Mouse (Mus musculus) fat pad, adult 2 months (tissue): Measurements from ENCODE around the gene Rnf26.

Experiments
- DNase-seq: peaks from one replicate; pipeline ENCODE4 v3.0.0-alpha.2; 2011; ENCODE audit warnings: low read depth, low spot score; ENCODE audit errors: extremely low read depth

The Rnf26 gene

DNA sequence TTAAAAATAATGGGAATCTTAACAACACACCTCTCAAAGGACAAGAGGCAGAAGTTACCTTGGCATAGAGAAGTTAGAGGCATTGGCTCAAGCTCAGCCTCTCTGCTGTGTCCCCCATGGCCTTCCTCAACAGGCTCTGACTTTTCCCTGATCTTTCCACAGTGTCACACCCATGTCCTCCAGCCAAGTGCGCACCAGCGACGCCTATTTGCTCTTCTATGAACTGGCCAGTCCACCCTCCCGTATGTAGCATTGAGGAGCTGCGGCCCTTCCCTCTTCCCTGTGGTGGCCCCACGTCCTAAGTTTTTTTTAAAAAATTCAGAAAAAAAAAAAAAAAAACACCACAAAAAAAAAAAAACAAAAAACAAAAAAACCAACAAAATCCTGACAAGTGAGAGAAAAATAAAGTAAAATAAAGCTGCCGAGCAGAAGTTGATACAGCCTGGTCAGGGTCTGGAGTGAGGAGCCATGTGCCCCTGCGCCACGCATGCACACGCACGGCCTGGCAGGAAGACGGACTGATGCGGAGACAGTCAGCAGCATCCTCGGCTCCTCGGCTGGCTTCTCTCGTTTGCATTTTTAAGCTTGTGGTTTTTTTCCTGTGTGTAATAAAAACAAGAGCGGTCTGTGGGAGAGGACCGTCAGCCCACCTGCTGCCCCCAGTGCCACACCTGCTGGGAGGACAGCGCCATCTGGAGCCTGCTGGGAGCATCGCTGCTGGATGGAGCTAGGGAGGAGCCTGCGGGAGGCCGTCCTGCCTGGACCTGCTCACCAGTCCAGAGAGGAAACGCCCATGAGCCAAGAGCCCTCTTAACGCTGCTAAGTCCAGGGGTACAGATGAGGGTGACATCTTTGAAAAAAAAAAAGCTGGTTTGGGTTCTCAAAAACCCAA is 19.5 kb downstream of the Rnf26 start:
- DNase-seq, result no peak

- no peak for DNase-seq
These were observed 24.3 kb downstream of the Rnf26 start for GRCm38 (mm10) chr9:44088877-44089608.

DNA sequence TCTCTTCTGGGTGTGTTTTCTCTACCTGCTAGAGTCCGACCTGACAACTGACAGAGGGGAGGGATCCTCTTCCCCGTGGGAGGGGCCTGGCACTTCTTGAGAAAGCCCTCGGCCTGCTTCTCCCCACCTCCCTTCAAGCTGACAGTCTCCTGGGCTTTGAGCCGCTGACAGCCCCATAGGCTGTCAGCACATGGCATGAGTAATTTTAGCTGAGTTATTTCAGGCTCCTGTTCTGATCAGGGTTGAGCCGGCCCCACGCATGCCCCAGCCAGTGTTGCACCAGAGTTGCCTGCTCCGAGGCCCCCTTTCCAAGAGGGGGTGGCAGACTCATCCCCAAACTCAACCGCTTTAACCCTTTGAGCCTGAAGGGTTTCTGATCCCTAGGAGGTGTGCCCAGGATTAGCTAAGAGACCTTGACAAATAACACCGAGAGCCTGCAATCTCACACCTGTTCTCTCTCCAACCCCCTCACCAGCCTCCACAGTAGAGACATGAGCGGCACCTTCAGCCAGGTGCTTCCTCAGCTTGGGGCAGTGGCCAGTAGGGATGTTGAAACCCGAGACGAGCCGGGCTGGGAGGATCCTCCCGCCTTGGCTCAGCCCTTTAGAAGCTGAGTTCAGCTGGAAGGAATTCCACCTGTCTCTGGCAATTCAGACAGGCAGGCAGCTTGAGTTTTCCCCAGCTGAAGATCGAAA is 25.4 kb downstream of the Rnf26 start:
- peak; percentile 95 for DNase-seq

GRCm38 (mm10) chr9:44086960-44087359 is 26.4 kb downstream of the Rnf26 start:
- no peak for DNase-seq

GRCm38 (mm10) chr9:44085741-44086665 is 27.3 kb downstream of the Rnf26 start:
- no peak for DNase-seq

DNA sequence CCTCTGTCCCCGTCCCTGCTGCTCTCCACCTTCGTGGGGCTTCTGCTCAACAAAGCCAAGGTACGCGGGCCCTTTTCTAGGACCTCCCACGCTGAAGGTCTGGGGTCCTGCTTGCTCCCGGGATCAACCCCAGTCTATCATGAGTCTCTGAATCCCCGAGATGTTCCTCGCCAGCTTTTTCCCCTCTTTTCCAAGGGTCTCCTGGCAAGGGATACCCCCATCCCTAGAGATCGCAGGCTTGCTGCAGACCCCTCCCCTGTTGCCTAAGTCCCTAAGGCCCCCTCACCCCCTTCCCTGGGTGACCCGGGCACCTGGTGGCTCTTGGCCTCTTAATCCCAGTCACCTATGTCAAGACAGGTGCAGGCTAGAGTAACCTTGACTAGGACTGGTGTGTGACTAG is 28.0 kb downstream of the Rnf26 start:
- no peak for DNase-seq

- DNase-seq, result no peak
These were observed 28.6 kb downstream of the Rnf26 start for GRCm38 (mm10) chr9:44084659-44085229.

DNA sequence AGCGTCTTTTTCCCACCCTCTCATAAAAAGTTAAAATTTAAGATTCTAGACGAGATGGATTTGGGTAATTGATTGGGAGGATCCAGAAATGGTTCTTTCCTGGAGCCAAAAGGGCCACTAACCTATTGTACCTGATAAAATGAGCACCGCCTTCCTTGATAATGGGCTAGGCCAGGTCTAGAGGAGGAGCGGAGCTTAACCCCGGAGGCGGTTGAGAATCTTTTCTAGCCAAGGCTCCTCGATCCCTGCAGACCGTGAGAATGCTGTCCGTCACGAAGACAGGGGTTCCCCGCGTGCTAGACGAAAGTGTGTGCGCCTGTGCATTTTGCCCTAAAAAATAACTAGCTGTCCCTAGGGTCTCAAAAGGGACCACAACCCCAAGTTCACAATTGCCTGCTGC is 29.1 kb downstream of the Rnf26 start:
- no peak for DNase-seq

GRCm38 (mm10) chr9:44083392-44084121 is 29.8 kb downstream of the Rnf26 start:
- DNase-seq, result no peak

DNA sequence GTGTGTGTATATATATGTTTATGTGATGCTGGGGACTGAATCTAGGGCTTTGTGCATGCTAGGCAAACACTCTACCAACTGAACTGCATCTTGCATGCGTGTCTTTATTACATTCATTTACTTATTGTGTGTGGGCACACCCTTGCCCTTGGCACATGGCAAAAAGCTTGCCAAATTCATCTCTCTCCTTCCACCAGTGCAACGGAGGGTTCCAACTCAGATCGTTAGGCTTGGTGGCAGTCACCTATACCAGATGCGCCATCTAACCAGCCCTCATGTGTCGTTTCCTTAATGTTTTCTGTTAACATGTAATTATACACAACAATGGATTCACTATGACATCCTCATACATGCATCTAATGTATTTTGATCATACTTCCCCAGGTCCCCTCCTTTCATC is 31.1 kb downstream of the Rnf26 start:
- no peak for DNase-seq

DNA sequence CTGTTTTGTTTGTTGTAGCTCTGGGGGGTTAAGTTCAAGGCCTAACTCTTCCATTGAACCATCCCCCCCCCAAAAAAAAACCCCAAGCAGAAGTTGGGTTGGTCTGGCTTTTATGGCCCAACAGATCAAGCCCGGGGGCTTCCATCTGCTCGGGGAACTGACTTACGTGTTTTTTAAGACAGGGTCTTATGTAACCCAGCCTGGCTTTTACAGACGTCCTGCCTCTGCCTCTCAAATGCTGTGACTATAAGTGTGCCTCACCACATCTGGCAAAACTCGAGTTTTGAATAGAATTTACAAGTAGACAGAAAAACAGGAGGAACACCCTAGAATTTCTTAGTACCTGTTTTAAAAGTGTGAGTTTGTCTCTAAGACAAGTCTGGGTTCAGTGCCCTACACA is 31.7 kb downstream of the Rnf26 start:
- DNase-seq, result no peak

DNA sequence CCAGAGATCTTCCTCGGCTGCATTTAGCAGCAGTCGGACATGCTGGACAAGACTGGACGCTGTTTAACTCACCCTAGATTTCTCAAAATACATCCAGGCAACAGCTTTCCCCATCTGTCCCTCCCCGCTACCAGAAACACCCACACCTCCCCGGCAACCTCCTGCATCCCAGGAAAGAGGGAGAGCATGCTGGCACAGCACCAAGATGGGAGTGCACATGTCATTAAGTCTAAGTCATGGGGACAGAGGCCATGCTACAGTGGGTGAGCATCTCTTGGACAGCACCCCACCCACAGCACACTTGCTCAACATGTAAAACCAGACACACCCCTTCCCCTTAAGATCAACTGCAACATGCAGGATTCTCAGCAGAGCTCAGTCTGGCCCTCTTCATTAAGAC is 32.4 kb downstream of the Rnf26 start:
- DNase-seq, result no peak

DNA sequence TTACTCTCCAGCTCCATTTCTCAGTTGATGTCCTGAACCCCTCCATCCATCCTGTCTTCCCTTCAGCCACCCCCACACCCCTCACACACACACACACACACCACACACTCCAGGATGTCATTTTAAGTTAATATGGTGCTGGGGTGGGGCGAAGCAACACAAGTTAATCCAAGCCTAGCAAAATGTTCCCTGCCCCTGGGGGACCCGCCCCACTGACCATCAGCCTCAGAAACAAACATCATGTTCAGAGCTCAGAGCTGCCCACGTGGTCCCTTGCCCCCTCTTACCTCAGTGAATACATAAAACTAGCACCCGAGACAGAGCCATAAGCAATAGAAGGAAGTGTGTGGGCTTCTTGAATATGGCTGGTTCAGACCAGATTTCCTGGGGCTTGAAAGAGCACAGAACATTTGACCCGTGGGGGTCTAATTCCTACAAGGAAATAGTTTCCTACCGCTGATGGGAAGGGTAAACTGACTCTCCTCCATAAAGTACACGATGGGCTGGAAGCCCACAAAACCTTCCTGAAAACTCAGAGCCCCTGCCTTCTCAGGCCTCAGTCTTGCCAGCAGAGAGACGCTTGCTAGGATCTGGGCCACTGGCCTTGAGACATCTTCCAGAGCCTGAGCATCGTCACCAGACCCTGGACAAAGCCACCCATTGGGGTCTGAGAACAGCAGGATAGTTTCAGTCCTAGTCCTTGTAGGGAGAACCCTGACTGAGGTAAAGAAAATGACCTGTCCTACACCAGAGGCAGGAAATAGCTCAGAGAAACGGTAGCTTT is 33.1 kb downstream of the Rnf26 start:
- DNase-seq, result no peak

- DNase-seq, result peak; percentile 81
These were observed 34.2 kb downstream of the Rnf26 start for GRCm38 (mm10) chr9:44078955-44079756.

GRCm38 (mm10) chr9:44078136-44078797 is 35.0 kb downstream of the Rnf26 start:
- DNase-seq, result no peak

GRCm38 (mm10) chr9:44077266-44077910 is 35.9 kb downstream of the Rnf26 start:
- no peak for DNase-seq

DNA sequence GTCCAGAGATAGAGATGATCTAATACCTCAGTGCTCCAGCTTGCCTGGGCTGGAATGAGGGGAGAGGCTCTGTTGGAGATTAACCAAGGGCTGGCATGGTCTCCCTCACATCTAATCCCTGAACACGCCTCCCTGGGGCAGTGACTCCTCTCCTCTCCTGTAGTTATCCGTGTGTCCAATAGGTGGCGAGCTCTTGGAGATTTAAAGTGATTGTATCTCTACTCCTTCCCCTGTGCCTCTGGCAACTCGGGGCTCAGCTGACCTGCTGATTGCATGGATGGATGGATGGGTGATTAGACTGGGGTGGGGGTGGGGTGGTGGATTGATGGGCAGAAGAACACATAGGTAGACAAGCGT is 36.6 kb downstream of the Rnf26 start:
- peak; percentile 55 for DNase-seq
